Mouse (Mus musculus) lung, postnatal 0 days (tissue): ENCODE results near the gene Lrp1.

Source experiments
- CTCF ChIP-seq: IDR thresholded peaks from 2 replicates; pipeline ENCODE4 v1.5.1; 2016; ENCODE audit warnings: antibody characterized with exemption, mild to moderate bottlenecking
- EP300 ChIP-seq: IDR thresholded peaks from 2 replicates; pipeline ENCODE4 v1.6.1; 2016; ENCODE audit warnings: antibody characterized with exemption, mild to moderate bottlenecking, control low read depth

DNA sequence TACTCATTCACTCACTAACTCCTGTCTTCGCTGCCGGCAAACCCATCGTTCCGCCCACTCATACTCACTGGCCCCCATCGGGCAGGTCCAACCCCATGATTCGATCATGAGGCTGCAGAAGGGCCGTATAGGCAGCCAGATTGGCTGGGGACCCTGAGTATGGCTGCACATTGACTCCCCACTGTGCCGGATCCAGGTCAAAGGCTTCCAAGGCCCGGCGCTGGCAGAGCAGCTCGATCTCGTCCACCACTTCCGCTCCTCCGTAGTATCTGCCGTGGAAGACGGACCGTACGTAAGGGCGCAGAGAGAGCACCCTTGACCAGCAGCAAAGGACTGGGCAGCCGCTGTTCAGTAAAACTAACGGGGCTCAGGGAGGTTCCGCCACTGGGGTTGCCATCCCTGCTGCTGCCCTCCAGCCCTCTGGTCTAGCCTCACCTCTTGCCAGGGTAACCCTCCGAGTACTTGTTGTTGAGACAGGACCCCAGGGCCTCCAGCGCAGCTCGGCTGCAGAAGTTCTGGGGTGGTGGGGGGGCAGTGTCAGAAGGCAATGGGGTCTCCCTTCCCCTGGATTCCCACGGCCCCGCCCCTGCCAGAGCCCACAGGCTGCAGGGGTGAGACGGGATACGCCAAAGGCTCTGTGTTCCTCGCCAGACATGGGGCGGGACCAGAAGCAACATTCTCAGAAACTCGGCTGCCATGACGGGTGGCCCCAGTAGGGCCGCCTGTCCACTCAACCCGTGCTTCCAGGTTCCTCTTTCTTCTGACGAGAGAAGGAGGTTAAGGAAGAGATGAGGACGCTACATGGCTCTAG lies 100.8 kb downstream of the Lrp1 start:
- no peak for TF ChIP-seq EP300
- no peak for TF ChIP-seq CTCF
